Mouse (Mus musculus): ENCODE data around the gene Sp7. TPM values are rescaled to one million over a fixed set of nuclear protein-coding genes. Genes with fewer than 3 reads are reported as not detected.

Sp7 gene
- polyA plus RNA-seq, 1 experiment from 2014 or later = 45.0 TPM

GRCm38 (mm10) chr15:102406196-102406911, 39.4 kb upstream of the Sp7 start:
- H3K36me3 ChIP-seq (ENCODE audit: control insufficient read depth, insufficient read depth, low read length) = peaks cover 37% of the 10 kb centered on the region
- H3K9ac ChIP-seq (ENCODE audit: low read depth, low read length) = peak overlapping the region; percentile 98
- H3K4me1 ChIP-seq (ENCODE audit: control insufficient read depth, insufficient read depth, low read length) = peaks cover 27% of the 10 kb centered on the region
- ATAC-seq (ENCODE audit: low read depth) = 0 out of 2 replicates have a peak, but pooled peaks have one; percentile 1
- no peaks in the 10 kb centered on the region for H3K9me3 ChIP-seq (ENCODE audit: control insufficient read depth, low read length)
- DNase-seq (ENCODE audit: low spot score) = peak; percentile 89
- peak overlapping the region; percentile 69 for H3K4me3 ChIP-seq (ENCODE audit: low read depth, low read length)
- H3K4me2 ChIP-seq (ENCODE audit: low read depth, low read length) = peak overlapping the region; percentile 56
- WGBS = 0% methylated on average over 7 of the region's 69 CpGs
- no peaks in the 10 kb centered on the region for H3K27me3 ChIP-seq (replicated peaks; ENCODE audit: control insufficient read depth, insufficient read depth, low read length)
- peak overlapping the region; percentile 99 for H3K27ac ChIP-seq (replicated peaks; ENCODE audit: low read depth, low read length)

DNA sequence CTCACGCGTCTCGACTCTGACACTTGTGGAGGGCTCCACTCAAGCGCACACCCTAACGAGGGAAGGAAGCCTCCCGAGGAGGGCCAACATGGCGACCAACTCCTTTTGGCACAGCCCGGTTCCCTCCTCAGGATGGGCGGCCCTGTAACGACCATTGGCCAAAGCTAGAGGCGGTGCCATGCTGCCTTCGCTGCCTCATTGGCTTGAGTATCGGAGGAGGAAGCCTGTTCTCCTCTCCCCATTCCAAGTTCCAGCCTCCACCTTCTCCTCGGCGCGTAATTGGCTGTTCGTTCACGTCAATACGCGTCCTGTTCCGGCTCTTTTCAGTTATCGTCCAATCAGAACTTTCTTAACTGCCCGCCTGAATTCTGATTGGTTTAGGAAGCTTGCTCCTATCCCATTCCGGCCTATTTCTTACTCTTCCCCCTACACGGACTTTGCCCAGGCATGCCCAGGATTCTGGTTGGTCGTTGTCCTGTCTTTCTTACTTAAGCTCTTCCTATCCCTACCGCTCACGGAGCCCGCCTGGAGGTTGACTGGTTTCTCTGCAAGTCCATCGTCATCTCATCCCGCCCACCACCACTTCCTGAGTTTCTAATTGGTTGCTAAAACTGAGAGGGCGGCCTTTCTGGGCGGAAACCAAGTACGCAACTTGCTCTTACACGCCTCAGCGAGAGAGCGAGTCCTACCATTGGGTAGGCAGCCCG, 38.7 kb upstream of the Sp7 start, which contains the start of gene Sp1:
Gene Sp1, plus strand, starts transcription at position 655 of the 707 bp plus-strand sequence.
- H3K4me1 ChIP-seq (ENCODE audit: control insufficient read depth, insufficient read depth, low read length) = peaks cover 27% of the 10 kb centered on the region
- no peaks in the 10 kb centered on the region for H3K9me3 ChIP-seq (ENCODE audit: control insufficient read depth, low read length)
- DNase-seq (ENCODE audit: low spot score) (peak; percentile 100), ATAC-seq (ENCODE audit: low read depth) (peak; percentile 98)
- peak within 1 kb of the TSS; percentile 62 for H3K4me2 ChIP-seq (ENCODE audit: low read depth, low read length)
- peak within 1 kb of the TSS; percentile 100 for H3K27ac ChIP-seq (replicated peaks; ENCODE audit: low read depth, low read length)
- H3K27me3 ChIP-seq (replicated peaks; ENCODE audit: control insufficient read depth, insufficient read depth, low read length) = no peaks in the 10 kb centered on the region
- peak within 1 kb of the TSS; percentile 98 for H3K9ac ChIP-seq (ENCODE audit: low read depth, low read length)
- H3K4me3 ChIP-seq (ENCODE audit: low read depth, low read length) = peak within 1 kb of the TSS; percentile 69
- H3K36me3 ChIP-seq (ENCODE audit: control insufficient read depth, insufficient read depth, low read length) = peaks cover 31% of the 10 kb centered on the region
- WGBS = under 1% methylated on average over 32 of the region's 38 CpGs

DNA sequence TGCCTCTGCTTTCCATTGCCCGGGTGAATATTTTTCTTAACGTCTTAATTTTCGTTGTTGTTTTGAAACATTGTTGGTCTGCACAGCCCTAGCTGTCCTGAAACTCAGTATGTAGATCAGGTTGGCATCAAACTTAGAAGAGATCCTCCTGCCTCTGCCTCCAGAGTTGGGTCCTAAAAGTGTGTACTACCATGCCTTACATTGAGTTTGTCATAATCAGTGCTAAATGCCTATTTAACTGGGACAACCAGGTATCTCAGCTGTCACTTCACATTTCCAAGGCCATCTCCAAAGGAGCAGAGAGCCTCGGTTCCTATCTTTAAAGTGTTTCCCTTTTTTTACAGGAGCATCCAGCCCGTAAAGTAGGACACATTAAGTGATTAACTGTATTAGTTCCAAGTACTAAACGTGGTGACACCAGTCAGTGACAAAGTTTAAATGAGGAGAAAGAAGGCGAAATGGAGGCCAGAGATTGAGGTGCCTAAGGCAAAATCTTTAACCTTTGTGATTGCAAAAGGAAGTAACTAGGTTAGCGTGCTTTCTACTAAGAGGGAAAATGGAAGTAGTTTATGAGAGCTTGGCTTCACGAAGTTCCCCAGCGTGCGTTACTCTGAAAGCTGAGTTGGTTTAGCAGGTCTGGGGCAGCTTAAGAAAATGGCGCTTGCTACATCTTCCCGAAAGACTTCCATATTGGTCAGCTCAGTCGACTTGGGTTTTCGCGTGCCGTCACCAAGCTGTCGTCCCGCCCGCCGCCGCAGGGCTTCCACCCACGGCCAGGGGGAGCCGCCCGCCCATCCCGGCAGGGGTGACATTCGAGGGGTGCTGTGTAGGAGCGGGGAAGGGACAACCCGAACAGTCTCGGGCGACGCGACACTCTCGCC, 37.9 kb upstream of the Sp7 start:
- ATAC-seq (ENCODE audit: low read depth) (peak; percentile 16), DNase-seq (ENCODE audit: low spot score) (no peak)
- WGBS = 17% methylated on average over 30 of the region's 34 CpGs

DNA sequence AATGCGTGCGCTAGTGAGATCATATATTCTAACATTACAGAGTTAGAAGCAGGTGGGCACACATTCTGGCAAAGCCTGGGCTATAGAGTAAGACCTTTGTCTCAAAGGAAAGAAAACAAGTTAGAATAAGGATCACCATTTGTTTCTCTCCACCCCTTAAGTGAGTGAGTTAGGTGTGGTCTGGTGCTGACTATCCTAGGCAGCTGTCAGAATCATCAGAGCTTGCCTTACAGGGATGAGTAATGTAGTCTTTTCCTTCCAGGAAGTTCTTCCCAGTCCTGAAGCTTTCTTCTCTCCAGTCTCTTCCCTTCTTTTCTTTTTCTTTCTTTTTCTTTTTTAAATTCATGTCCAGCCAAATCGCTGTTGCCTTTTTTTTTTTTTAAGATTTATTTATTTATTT, 35.2 kb upstream of the Sp7 start:
- no peak overlapping the region for H3K9ac ChIP-seq (ENCODE audit: low read depth, low read length)
- H3K27me3 ChIP-seq (replicated peaks; ENCODE audit: control insufficient read depth, insufficient read depth, low read length) = no peaks in the 10 kb centered on the region
- no peak for ATAC-seq (ENCODE audit: low read depth)
- no peak for DNase-seq (ENCODE audit: low spot score)
- WGBS = 97% methylated on average over 3 of the region's 3 CpGs
- H3K27ac ChIP-seq (replicated peaks; ENCODE audit: low read depth, low read length) = no peak overlapping the region
- H3K36me3 ChIP-seq (ENCODE audit: control insufficient read depth, insufficient read depth, low read length) = no peaks in the 10 kb centered on the region
- H3K9me3 ChIP-seq (ENCODE audit: control insufficient read depth, low read length) = no peaks in the 10 kb centered on the region
- H3K4me2 ChIP-seq (ENCODE audit: low read depth, low read length) = no peak overlapping the region
- no peak overlapping the region for H3K4me3 ChIP-seq (ENCODE audit: low read depth, low read length)
- peaks cover 15% of the 10 kb centered on the region for H3K4me1 ChIP-seq (ENCODE audit: control insufficient read depth, insufficient read depth, low read length)

More for the DNA sequence above, 37.9 kb upstream of the Sp7 start:
- Histone ChIP-seq H3K9me3 (ENCODE audit: control insufficient read depth, low read length) (no peaks in the 10 kb centered on the region), H3K27ac (replicated peaks; ENCODE audit: low read depth, low read length) (peak overlapping the region; percentile 100), H3K4me1 (ENCODE audit: control insufficient read depth, insufficient read depth, low read length) (peaks cover 28% of the 10 kb centered on the region), H3K36me3 (ENCODE audit: control insufficient read depth, insufficient read depth, low read length) (peaks cover 23% of the 10 kb centered on the region), H3K4me2 (ENCODE audit: low read depth, low read length) (peak overlapping the region; percentile 62), H3K27me3 (replicated peaks; ENCODE audit: control insufficient read depth, insufficient read depth, low read length) (no peaks in the 10 kb centered on the region), H3K4me3 (ENCODE audit: low read depth, low read length) (peak overlapping the region; percentile 49), H3K9ac (ENCODE audit: low read depth, low read length) (peak overlapping the region; percentile 78)

DNA sequence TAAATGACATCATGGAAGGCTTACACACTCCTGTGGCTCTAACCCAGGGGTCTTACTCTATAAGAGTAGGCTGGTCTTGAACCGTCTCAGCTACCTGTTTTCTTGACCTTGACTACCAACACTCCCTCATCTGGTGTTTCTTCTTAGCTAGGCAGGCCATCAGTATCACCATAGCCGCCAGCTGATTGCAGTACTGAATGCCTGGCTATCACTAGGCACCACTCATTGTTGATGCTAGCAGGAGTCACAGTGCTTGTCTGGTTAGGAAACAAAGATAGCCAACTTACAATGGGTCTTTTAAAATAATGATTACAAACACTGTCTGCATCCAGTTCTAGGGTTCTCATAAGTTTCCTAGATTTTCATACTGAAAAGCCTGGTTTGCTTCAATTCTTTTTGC, 34.3 kb upstream of the Sp7 start:
- H3K4me2 ChIP-seq (ENCODE audit: low read depth, low read length) = no peak overlapping the region
- H3K27me3 ChIP-seq (replicated peaks; ENCODE audit: control insufficient read depth, insufficient read depth, low read length) = no peaks in the 10 kb centered on the region
- no peak overlapping the region for H3K9ac ChIP-seq (ENCODE audit: low read depth, low read length)
- H3K9me3 ChIP-seq (ENCODE audit: control insufficient read depth, low read length) = no peaks in the 10 kb centered on the region
- no peaks in the 10 kb centered on the region for H3K36me3 ChIP-seq (ENCODE audit: control insufficient read depth, insufficient read depth, low read length)
- 66% methylated on average over 2 of the region's 2 CpGs for WGBS
- no peak overlapping the region for H3K4me3 ChIP-seq (ENCODE audit: low read depth, low read length)
- H3K27ac ChIP-seq (replicated peaks; ENCODE audit: low read depth, low read length) = no peak overlapping the region
- no peak for DNase-seq (ENCODE audit: low spot score)
- ATAC-seq (ENCODE audit: low read depth) = no peak
- peaks cover 15% of the 10 kb centered on the region for H3K4me1 ChIP-seq (ENCODE audit: control insufficient read depth, insufficient read depth, low read length)

DNA sequence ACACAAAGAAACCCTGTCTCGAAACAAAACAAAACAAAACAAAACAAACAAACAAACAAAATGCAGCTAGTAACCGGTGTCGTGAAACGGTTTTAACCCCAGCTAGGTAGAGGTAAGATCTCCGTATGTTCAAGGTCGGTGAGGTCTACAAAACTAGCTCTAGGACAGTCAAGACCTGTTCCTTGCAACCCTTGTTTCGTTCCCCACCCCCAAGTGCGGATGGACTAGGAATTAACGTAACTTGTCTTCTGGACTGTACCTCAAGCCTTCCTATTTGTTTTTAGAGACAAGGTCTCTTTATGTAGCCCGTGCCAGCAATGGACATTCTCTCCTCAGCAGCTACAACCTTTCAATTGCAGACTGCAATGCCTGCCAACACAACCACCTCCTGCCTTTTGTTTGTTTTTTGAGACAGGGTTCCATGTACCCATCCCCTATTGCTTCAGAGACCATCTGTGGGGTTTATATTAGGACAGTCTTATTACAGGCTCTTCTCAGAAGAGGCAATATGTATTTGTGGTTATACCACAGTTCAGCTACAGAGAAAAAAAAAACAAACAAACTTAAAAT, 33.6 kb upstream of the Sp7 start:
- Histone ChIP-seq H3K27ac (replicated peaks; ENCODE audit: low read depth, low read length) (peak overlapping the region; percentile 81), H3K9ac (ENCODE audit: low read depth, low read length) (no peak overlapping the region; the same call in 1 of the 2 replicates), H3K27me3 (replicated peaks; ENCODE audit: control insufficient read depth, insufficient read depth, low read length) (no peaks in the 10 kb centered on the region), H3K36me3 (ENCODE audit: control insufficient read depth, insufficient read depth, low read length) (no peaks in the 10 kb centered on the region), H3K4me1 (ENCODE audit: control insufficient read depth, insufficient read depth, low read length) (peaks cover 15% of the 10 kb centered on the region), H3K4me3 (ENCODE audit: low read depth, low read length) (peak overlapping the region; percentile 39; the same call in 1 of the 2 replicates), H3K9me3 (ENCODE audit: control insufficient read depth, low read length) (no peaks in the 10 kb centered on the region), H3K4me2 (ENCODE audit: low read depth, low read length) (peak overlapping the region; percentile 59)
- ATAC-seq (ENCODE audit: low read depth) = no peak
- WGBS = 72% methylated on average over 10 of the region's 10 CpGs
- DNase-seq (ENCODE audit: low spot score) = no peak

DNA sequence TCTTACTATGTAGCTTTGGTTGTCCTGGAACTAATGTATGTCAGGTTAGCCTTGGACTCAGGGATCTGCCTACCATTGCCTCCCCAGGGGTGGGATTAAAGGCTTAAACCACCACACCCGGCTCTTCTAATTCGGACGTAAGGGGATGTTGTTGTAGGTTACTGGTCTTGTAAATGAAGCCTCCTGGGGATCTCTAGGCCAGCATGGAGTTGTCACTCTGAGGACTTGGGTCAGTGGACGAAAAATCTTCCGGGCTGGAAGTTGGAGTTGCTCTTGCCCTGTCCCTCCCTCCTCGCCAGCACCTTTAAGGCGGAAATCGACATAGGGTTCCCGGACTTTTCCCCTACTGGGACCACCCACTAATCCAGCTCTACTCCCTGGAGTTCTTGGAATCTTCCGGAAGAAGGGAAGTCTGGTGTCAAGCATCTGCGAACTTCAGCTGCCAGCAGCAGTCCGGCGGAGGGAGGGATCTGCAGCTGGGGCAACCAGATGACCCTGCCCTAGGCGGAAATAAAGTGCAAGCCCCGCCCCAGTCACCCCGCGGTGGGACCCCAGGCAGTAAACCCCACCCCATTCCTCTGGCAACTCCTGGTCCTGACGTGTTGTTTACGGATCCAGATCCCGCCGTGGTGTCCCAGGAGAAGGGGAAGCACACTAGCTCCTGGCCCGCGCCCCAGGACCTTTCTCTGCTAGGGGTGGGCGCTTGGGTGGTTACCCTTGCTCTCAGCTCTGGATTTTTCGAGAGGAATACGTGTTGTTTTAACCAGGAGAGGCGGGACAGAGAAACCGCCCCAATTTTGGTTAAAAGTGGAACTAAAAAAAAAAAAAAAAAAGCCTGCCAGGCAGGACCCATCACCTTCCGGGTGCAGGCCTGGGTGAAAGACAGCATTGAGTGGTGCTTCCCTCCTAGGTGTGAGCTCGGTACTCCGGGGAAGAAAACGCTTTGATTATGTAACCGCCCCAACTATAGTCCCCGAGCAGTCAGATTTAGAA, 32.5 kb upstream of the Sp7 start:
- 3% methylated on average over 30 of the region's 34 CpGs for WGBS
- Histone ChIP-seq H3K36me3 (ENCODE audit: control insufficient read depth, insufficient read depth, low read length) (no peaks in the 10 kb centered on the region), H3K27me3 (replicated peaks; ENCODE audit: control insufficient read depth, insufficient read depth, low read length) (no peaks in the 10 kb centered on the region), H3K9ac (ENCODE audit: low read depth, low read length) (peak overlapping the region; percentile 64), H3K4me1 (ENCODE audit: control insufficient read depth, insufficient read depth, low read length) (peaks cover 11% of the 10 kb centered on the region), H3K27ac (replicated peaks; ENCODE audit: low read depth, low read length) (peak overlapping the region; percentile 81), H3K4me3 (ENCODE audit: low read depth, low read length) (peak overlapping the region; percentile 39), H3K9me3 (ENCODE audit: control insufficient read depth, low read length) (no peaks in the 10 kb centered on the region), H3K4me2 (ENCODE audit: low read depth, low read length) (peak overlapping the region; percentile 59)
- ATAC-seq (ENCODE audit: low read depth) (peak; percentile 82), DNase-seq (ENCODE audit: low spot score) (peak; percentile 93)
